Mouse (Mus musculus): ENCODE measurements around the gene Cpeb3.

GRCm38 (mm10) chr19:37199889-37200288, 8.5 kb downstream of the Cpeb3 start:
- TF ChIP-seq CTCF (IDR thresholded peaks at IDR 0.05; ENCODE audit: low read depth, low read length) (no peak), POLR2AphosphoS5 (IDR thresholded peaks at IDR 0.05; ENCODE audit: insufficient replicate concordance, low read depth, low read length) (no peak), TAL1 (conservative IDR thresholded peaks at IDR 0.05; ENCODE audit: low read depth, low read length) (no peak), GATA1 (IDR thresholded peaks at IDR 0.05; ENCODE audit: borderline replicate concordance, low read length) (no peak), GATA2 (IDR thresholded peaks at IDR 0.05; ENCODE audit: borderline replicate concordance, low read depth, low read length) (no peak)
